Mouse (Mus musculus) small intestine, adult 2 months (tissue): ENCODE measurements around the gene Lgr4.

Experiments used
- CTCF ChIP-seq: fragments of 200-500 bp; IDR thresholded peaks from 2 replicates; pipeline ENCODE4 v1.5.1; 2012; ENCODE audit warnings: low read depth, mild to moderate bottlenecking, control low read depth, inconsistent platforms, low read length, moderate library complexity, mixed read lengths; ENCODE audit not compliant: insufficient replicate concordance, insufficient read length; ENCODE audit errors: extremely low read depth
- POLR2A ChIP-seq: fragments of 200-500 bp; IDR thresholded peaks from 2 replicates; pipeline ENCODE4 v1.6.1; 2012; ENCODE audit warnings: low read depth, mild to moderate bottlenecking, control low read depth, inconsistent platforms, low read length, moderate library complexity

DNA sequence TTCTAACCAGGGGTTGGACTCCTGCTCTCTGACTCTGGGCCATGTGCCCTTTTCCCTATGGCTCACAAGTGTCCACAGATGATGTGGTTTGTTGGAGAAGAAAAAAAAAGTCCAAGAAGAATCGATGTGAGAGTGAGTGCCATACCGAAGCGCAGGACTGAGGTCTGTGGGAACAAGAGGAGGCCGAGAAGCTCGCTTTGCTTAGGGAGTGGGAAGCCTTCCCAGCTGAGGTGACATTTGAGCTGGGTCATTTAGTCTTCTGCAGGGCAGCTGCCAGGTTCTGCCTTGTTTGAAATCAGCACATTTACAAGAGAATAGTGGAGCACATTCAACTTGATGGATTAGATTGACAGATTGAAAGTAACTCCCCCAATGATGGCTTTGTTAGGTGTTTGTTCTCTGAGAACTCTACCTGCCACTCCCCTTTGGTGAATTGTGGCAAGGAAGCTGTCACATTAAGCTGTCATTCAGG lies 24.6 kb downstream of the Lgr4 start:
- TF ChIP-seq CTCF (no peak), POLR2A (no peak)
